Mouse (Mus musculus): ENCODE data around the gene Adcy6.

GRCm38 (mm10) chr15:98628589-98629254, 18.8 kb upstream of the Adcy6 start:
- no peak for TF ChIP-seq POLR2A (IDR thresholded peaks at IDR 0.05; ENCODE audit: borderline replicate concordance, control insufficient read depth, low read depth, low read length)
- no peak for TF ChIP-seq CTCF (IDR thresholded peaks at IDR 0.05; ENCODE audit: control insufficient read depth, insufficient read depth, low read length)
